Mouse (Mus musculus): ENCODE data around the gene Actr8.
A peak's percentile ranks its signal among the peaks of the same experiment; 100 is the strongest.

Actr8 gene

DNA sequence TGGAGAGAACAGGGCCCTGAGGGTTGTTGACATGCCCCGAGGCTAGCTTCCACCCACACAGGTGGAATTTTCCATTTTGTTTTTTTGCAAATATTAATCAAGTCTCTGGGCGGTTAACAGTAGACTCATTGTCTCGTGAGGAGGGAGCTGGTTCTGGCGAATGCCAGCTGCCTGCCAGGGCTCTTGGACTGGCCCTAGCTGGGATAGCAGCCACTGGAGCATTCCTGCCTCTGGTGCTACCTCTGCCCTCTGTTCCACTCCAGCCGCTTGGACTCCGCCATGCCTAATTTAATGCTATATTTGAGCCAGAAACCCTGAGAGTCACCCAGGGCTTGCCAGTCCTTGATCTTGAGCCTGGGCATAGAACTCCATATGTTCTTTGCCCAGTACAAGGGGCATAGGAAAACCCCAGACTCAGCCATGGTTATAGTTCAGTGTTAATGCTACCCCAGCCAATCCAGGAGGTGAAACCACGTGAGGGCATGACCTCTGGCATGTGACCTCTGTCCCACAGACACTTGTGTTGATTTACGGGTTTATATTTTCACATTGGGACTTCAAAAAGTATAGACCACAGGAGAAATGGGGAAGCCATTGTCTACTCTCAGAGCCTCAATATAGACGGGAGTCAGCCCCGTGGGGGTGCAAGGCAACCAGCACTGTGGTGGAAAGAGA, 33.9 kb downstream of the Actr8 start:
- no peak for DNase-seq (ENCODE audit: low read depth, low spot score)

DNA sequence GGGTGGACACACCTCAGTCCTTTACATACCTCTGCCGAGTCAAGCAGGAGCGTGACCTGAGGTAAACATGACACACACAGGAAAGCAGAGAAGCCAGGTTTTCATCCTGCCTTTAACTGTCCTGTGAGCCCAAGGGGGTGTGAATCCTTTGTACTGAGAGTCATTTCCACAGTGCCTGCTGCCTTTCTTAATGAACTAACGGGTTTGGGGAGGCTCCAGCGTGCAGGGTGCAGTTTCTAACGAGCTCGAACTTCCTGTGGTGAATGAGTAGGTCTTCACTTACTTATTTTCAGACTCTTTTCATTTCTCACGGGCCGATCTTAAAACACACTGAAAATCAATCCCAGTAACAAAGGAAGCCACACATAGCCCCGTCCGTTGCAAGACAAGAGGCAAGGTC, 36.4 kb downstream of the Actr8 start:
- Histone ChIP-seq H3K27me3 (ENCODE audit: control insufficient read depth, insufficient read depth, low read length, poor library complexity, severe bottlenecking) (no peaks in the 10 kb centered on the region), H3K36me3 (ENCODE audit: control insufficient read depth, insufficient read depth, low read length, poor library complexity, severe bottlenecking) (no peaks in the 10 kb centered on the region)
- DNase-seq (ENCODE audit: low read depth, low spot score), result no peak

More for the DNA sequence above, 33.9 kb downstream of the Actr8 start:
- Histone ChIP-seq H3K27me3 (ENCODE audit: control insufficient read depth, insufficient read depth, low read length, poor library complexity, severe bottlenecking) (no peaks in the 10 kb centered on the region), H3K36me3 (ENCODE audit: control insufficient read depth, insufficient read depth, low read length, poor library complexity, severe bottlenecking) (no peaks in the 10 kb centered on the region)

DNA sequence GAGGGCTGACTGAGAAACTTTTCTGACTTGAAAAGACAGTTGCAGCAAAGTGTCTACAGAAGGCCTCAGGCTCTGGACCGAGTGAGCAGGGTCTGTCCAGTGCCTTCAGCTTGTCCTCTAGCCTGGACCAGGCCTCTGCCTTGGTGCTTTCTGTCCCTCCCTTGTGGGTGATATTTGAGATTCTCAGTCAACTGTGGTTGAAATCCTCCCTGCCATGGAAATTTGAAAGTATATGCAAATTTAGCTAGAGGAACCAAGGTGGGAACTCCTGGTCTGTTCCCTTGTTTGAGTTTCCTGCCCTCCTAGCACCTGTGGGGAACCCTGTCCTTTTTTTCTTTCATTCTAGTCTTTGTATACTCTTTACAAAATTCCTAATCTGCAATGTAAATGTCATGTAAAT, 36.9 kb downstream of the Actr8 start:
- peak; percentile 8 for DNase-seq (ENCODE audit: low read depth, low spot score)

DNA sequence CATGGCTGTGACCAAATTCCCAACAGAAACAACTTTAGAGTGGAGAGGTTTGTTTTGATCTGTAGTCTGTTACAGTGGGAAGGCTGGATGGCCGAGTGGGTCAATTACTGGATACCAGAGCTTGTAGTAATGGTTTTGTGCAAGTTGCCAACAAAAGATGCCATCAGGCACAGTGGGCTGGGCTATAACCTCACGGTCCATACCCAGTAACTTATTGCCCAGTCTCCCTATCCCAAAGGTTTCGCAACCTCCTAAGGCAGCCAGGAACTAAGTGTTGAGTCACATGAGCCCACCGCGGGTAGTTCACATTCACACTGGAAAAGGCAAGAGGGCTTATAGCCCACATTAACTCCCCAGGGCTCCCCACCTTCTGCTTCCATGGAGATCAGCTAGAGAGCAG, 38.5 kb downstream of the Actr8 start:
- no peaks in the 10 kb centered on the region for H3K36me3 ChIP-seq (ENCODE audit: control insufficient read depth, insufficient read depth, low read length, poor library complexity, severe bottlenecking)
- no peak for DNase-seq (ENCODE audit: low read depth, low spot score)
- no peaks in the 10 kb centered on the region for H3K27me3 ChIP-seq (ENCODE audit: control insufficient read depth, insufficient read depth, low read length, poor library complexity, severe bottlenecking)

More for the DNA sequence above, 36.9 kb downstream of the Actr8 start:
- Histone ChIP-seq H3K36me3 (ENCODE audit: control insufficient read depth, insufficient read depth, low read length, poor library complexity, severe bottlenecking) (no peaks in the 10 kb centered on the region), H3K27me3 (ENCODE audit: control insufficient read depth, insufficient read depth, low read length, poor library complexity, severe bottlenecking) (no peaks in the 10 kb centered on the region)

DNA sequence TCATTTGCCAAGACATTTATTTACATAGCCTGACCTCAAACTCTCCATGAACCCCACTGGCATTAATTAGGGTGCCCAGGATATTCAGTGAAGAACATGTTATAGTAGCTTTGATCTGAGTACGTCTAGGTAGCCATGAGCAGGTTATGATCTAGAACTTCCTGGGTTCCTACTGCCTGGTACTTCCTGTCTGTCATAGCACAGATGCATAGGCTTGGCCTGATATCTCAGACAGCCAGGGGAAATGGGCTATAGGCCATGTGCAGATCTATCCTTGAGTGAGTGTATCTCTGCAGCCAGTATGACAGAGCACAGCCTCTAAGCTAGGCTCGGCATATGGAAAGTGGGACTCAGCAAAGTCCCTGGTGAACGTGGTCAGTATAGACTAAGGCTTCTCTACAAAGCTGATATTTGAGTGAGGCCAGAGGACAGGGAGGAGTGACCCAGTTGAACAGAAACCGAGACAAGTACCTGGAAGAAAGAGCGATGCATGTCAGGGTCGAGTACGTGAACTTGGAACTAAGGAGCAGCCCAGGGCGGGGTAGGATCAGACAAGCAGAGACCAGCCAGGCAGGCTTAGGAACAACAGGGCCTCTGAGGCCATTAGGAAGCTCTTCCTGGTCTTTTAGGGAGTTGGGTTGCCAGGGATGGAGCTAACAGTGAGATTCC, 39.8 kb downstream of the Actr8 start:
- H3K27me3 ChIP-seq (ENCODE audit: control insufficient read depth, insufficient read depth, low read length, poor library complexity, severe bottlenecking), result no peaks in the 10 kb centered on the region
- DNase-seq (ENCODE audit: low read depth, low spot score), result no peak

DNA sequence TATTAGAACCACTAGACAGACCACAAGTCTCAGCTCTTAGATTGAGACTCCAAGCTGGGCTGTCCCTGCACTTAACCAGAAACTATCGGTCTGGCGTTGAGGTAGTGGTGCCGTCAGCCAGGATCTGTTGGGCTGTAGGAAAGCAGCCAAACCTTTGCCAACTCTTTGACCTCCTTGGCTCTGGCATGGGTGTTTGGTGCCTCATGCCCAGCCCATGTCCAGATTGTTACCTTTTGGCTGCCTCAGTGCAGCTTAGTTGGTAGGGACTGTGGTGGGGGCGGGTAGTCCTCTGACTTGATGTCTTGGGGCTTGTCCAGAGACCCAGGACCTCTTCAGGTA, 40.3 kb downstream of the Actr8 start:
- DNase-seq (ENCODE audit: low read depth, low spot score), result no peak
- Histone ChIP-seq H3K27me3 (ENCODE audit: control insufficient read depth, insufficient read depth, low read length, poor library complexity, severe bottlenecking) (no peaks in the 10 kb centered on the region), H3K36me3 (ENCODE audit: control insufficient read depth, insufficient read depth, low read length, poor library complexity, severe bottlenecking) (no peaks in the 10 kb centered on the region)

More for the DNA sequence above, 39.8 kb downstream of the Actr8 start:
- no peaks in the 10 kb centered on the region for H3K36me3 ChIP-seq (ENCODE audit: control insufficient read depth, insufficient read depth, low read length, poor library complexity, severe bottlenecking)

DNA sequence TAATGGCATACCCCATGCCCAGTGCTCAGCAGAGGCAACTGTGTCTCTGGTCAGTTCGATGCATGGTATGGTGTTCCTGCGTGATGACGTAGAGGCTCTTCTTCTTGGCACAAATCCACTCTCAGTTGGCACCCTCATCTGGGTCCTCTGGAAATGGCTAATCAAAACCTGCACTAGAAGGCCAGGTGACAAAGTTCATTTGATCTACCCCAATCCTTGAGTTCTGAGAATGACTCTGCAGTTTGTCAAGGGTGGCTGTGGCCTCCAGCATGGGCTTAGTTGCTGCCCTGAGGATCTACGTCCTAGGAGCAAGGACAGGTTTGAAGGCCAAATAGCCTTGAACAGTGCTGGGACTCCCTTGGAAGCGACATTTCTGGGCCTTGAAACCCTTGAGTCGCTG, 40.7 kb downstream of the Actr8 start:
- no peak for DNase-seq (ENCODE audit: low read depth, low spot score)
- Histone ChIP-seq H3K27me3 (ENCODE audit: control insufficient read depth, insufficient read depth, low read length, poor library complexity, severe bottlenecking) (no peaks in the 10 kb centered on the region), H3K36me3 (ENCODE audit: control insufficient read depth, insufficient read depth, low read length, poor library complexity, severe bottlenecking) (no peaks in the 10 kb centered on the region)

DNA sequence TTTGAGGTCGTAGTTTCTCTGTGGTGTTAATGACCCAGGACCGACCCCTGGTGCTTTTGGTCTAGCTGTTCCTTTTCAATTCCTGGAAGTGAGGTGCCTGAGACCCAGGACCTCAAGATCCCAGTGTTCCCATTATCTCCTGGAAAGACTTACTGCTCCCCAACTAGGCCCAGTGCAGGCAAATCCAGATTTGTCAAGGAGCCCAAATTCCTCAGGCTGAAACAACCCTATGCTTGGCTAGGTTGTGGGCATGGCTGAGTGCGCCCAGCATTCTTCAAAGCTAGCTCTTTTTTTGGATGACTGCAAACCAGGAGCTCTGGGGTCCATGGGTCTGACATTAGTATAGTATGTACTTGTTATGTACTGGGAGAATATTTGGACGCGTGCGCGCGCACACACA, 41.2 kb downstream of the Actr8 start:
- H3K27me3 ChIP-seq (ENCODE audit: control insufficient read depth, insufficient read depth, low read length, poor library complexity, severe bottlenecking), result no peaks in the 10 kb centered on the region
- H3K36me3 ChIP-seq (ENCODE audit: control insufficient read depth, insufficient read depth, low read length, poor library complexity, severe bottlenecking), result no peaks in the 10 kb centered on the region
- DNase-seq (ENCODE audit: low read depth, low spot score), result no peak

DNA sequence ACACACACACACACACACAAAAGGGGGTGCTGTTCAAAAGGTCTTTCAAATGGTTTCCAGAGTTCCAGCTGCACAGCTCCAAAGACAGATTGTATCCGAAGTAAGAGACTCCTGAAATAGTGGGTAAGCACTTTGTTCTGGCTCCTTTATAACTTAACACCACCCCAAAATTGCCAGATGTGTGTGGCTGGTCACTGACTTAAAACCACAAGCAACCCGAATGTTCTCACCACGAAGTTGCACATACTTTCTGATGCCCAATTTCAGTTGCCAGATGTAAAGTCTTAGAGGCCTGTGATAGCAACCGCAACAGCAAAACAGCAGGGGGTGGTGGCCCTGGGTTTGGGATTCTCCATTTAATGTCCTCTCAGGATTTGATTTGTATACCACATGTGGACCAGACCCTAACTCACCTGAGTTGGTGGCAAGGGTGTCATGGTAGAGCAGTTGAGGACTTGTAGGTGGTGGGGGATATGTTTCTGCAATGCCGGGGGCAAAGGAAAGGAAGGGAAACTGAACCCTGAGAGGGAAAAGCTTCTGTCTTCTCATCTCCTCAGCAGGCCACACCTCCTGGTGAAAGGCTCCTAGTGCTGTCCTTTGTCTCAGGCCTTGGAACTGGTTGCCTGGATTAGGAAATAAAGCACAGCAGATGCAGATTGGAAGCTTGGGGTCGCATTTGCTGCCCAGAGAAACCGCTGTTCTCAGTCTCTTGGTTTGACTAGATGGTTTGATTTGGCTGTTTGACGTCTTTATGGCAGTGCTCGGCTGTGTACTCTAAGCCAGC, 41.8 kb downstream of the Actr8 start:
- H3K36me3 ChIP-seq (ENCODE audit: control insufficient read depth, insufficient read depth, low read length, poor library complexity, severe bottlenecking), result no peaks in the 10 kb centered on the region
- DNase-seq (ENCODE audit: low read depth, low spot score), result no peak
- no peaks in the 10 kb centered on the region for H3K27me3 ChIP-seq (ENCODE audit: control insufficient read depth, insufficient read depth, low read length, poor library complexity, severe bottlenecking)

DNA sequence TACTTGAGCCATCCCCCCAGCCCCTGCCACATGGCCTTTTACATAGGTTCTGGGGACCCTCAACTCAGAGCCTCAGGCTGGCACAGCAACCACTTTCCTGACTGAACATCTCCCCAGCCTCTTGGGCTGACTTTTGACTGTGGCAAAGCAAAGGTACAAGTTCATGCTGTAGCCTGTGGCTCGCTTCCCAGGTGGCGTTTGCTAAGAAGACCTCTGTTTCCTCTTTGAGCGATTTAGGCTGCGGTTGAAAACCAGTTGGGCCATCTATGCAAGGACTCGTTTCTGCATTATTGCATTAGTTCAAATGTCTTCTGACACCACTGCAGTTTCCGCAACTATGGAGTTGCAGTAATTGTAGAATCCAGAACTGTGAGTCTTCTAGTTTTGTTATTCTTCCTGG, 44.3 kb downstream of the Actr8 start:
- H3K27me3 ChIP-seq (ENCODE audit: control insufficient read depth, insufficient read depth, low read length, poor library complexity, severe bottlenecking), result no peaks in the 10 kb centered on the region
- no peak for DNase-seq (ENCODE audit: low read depth, low spot score)
- no peaks in the 10 kb centered on the region for H3K36me3 ChIP-seq (ENCODE audit: control insufficient read depth, insufficient read depth, low read length, poor library complexity, severe bottlenecking)

DNA sequence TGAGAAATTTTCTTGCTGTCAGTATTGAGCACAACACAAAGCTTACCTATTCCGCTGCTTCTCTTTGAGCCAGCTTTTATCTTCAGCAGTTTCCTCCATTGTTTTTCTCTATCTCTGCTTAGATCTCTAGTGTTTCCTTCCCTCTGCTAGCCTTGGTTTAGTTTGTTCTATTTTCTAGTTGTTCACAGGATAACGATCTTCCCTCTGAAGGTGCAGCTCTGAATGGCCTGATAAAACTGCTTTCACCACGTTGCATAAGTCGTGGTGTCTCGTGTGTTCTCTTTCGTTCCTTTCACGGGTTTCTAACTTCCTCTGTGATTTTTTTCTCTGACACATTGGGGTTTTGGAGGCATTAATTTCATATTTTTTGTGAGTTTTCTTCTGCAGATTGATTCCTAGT, 46.2 kb downstream of the Actr8 start:
- no peaks in the 10 kb centered on the region for H3K36me3 ChIP-seq (ENCODE audit: control insufficient read depth, insufficient read depth, low read length, poor library complexity, severe bottlenecking)
- no peak for DNase-seq (ENCODE audit: low read depth, low spot score)
- H3K27me3 ChIP-seq (ENCODE audit: control insufficient read depth, insufficient read depth, low read length, poor library complexity, severe bottlenecking), result no peaks in the 10 kb centered on the region

DNA sequence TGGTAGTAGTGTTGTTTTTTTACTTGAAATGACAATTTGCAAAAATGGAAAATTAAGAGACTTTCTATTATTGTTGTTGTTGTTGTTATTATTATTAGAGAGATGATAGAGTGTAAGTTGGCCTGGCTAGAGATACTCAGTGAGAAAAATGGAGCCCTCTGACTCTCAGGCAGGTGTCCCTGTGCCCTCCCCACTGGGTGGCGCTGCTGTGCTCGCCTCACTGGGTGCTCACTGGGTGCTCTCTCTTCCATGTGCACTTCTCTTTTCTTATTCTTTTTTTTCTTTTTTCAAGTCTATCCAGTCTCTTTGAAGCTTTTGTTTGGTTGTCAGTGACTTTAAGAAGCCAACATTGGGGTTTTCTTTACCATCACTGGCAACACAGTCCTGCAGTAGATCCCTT, 49.2 kb downstream of the Actr8 start:
- no peaks in the 10 kb centered on the region for H3K36me3 ChIP-seq (ENCODE audit: control insufficient read depth, insufficient read depth, low read length, poor library complexity, severe bottlenecking)
- peak; percentile 59 for DNase-seq (ENCODE audit: low read depth, low spot score)
- H3K27me3 ChIP-seq (ENCODE audit: control insufficient read depth, insufficient read depth, low read length, poor library complexity, severe bottlenecking), result no peaks in the 10 kb centered on the region

DNA sequence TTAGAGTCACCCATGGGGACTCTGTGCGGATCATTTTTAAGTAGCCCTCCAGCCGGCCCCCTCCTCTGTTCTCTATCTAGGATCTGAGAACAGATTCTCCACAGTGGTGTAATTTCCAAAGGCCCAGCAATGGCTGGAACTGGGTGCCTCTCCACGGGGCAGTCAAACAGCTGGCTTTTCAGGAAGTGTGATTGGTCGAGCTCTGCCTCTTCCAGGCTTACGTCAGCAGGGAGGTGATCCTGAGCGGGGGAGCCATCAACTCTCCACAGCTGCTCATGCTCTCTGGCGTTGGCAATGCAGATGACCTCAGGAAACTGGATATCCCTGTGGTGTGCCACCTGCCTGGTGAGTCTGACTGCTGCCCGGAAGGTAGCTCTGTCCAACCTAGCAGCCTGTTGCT, 55.3 kb downstream of the Actr8 start:
- Histone ChIP-seq H3K36me3 (ENCODE audit: control insufficient read depth, insufficient read depth, low read length, poor library complexity, severe bottlenecking) (no peaks in the 10 kb centered on the region), H3K27me3 (ENCODE audit: control insufficient read depth, insufficient read depth, low read length, poor library complexity, severe bottlenecking) (no peaks in the 10 kb centered on the region)
- no peak for DNase-seq (ENCODE audit: low read depth, low spot score)

DNA sequence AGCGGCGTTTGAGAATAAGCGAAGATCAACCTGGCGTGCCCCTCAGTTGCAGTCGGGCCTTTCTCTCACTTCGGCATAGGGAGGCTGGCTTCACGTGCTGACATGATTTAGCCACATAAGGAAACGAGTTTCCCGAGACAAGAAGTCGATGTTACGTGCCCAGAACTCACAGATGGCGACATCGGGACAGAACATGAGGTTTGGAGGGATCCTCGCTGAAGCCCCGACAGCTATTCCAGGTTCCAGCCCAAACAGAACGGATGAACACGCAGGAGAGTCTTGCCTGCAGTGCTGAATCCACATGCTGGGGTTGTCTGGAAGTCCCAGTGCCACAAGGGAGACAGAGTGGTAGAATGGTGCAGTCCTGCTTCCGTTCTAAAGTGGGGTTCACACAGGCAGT, 60.3 kb downstream of the Actr8 start:
- no peak for DNase-seq (ENCODE audit: low read depth, low spot score)
- H3K36me3 ChIP-seq (ENCODE audit: control insufficient read depth, insufficient read depth, low read length, poor library complexity, severe bottlenecking), result no peaks in the 10 kb centered on the region
- no peaks in the 10 kb centered on the region for H3K27me3 ChIP-seq (ENCODE audit: control insufficient read depth, insufficient read depth, low read length, poor library complexity, severe bottlenecking)

DNA sequence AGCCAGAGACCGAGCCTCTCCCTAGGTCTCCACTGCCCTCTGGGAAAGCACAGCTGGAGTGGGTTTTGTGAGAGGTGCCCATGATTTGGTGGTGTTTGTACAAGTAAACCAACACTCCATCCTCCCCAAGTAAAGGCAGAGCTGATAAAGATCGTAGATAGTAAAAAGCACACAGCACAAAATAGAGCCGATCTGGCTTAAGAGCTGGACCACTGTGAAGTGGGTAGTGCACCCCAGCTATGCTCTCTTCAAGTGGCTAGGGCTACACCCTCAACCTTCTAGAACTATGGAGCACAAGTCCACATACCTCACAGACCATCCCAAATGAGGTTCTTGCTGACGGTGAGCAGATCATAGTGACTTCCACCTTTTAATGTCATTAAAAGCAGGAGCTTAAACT, 61.3 kb downstream of the Actr8 start:
- Histone ChIP-seq H3K27me3 (ENCODE audit: control insufficient read depth, insufficient read depth, low read length, poor library complexity, severe bottlenecking) (no peaks in the 10 kb centered on the region), H3K36me3 (ENCODE audit: control insufficient read depth, insufficient read depth, low read length, poor library complexity, severe bottlenecking) (no peaks in the 10 kb centered on the region)
- DNase-seq (ENCODE audit: low read depth, low spot score), result no peak

Data from splenic B cell, adult 2 months (primary cell).